Mouse (Mus musculus): Measurements from ENCODE around the gene Arhgap17. TPM values are rescaled to one million over a fixed set of nuclear protein-coding genes. Genes with fewer than 3 reads are reported as not detected.

Arhgap17 gene
- polyA plus RNA-seq, 1 experiment from 2014 or later: 20.3 TPM

GRCm38 (mm10) chr7:123305397-123305796 is 64.3 kb downstream of the Arhgap17 start:
- H3K4me1 ChIP-seq (replicated peaks): no peaks in the 10 kb centered on the region
- H3K9me3 ChIP-seq: no peaks in the 10 kb centered on the region
- H3K27ac ChIP-seq: no peak overlapping the region
- H3K9ac ChIP-seq (replicated peaks): no peak overlapping the region
- H3K27me3 ChIP-seq: no peaks in the 10 kb centered on the region
- H3K4me3 ChIP-seq (replicated peaks): no peak overlapping the region
- ATAC-seq (ENCODE audit: insufficient number of reproducible peaks, insufficient read depth, low FRiP score, low TSS enrichment, low read depth): no peak
- no peak overlapping the region for H3K4me2 ChIP-seq
- H3K36me3 ChIP-seq: peaks cover 88% of the 10 kb centered on the region
- 90% methylated on average over 2 of the region's 2 CpGs for WGBS

- Histone ChIP-seq H3K27ac (no peak overlapping the region), H3K4me3 (replicated peaks) (no peak overlapping the region), H3K27me3 (no peaks in the 10 kb centered on the region), H3K9ac (replicated peaks) (no peak overlapping the region), H3K36me3 (peaks cover 89% of the 10 kb centered on the region), H3K4me2 (no peak overlapping the region), H3K4me1 (replicated peaks) (no peaks in the 10 kb centered on the region), H3K9me3 (no peaks in the 10 kb centered on the region)
- WGBS: 91% methylated on average over 3 of the region's 3 CpGs
- no peak for ATAC-seq (ENCODE audit: insufficient number of reproducible peaks, insufficient read depth, low FRiP score, low TSS enrichment, low read depth)
Measured at GRCm38 (mm10) chr7:123300258-123300657, 69.5 kb downstream of the Arhgap17 start.

GRCm38 (mm10) chr7:123298225-123298624 is 71.5 kb downstream of the Arhgap17 start:
- Histone ChIP-seq H3K27me3 (no peaks in the 10 kb centered on the region), H3K4me3 (replicated peaks) (no peak overlapping the region), H3K9ac (replicated peaks) (no peak overlapping the region), H3K4me1 (replicated peaks) (no peaks in the 10 kb centered on the region), H3K27ac (no peak overlapping the region), H3K36me3 (peaks cover 88% of the 10 kb centered on the region), H3K9me3 (no peaks in the 10 kb centered on the region), H3K4me2 (no peak overlapping the region)
- 75% methylated on average over 3 of the region's 3 CpGs for WGBS
- no peak for ATAC-seq (ENCODE audit: insufficient number of reproducible peaks, insufficient read depth, low FRiP score, low TSS enrichment, low read depth)

GRCm38 (mm10) chr7:123296097-123296496 is 73.6 kb downstream of the Arhgap17 start:
- H3K27me3 ChIP-seq: no peaks in the 10 kb centered on the region
- H3K9ac ChIP-seq (replicated peaks): no peak overlapping the region
- 96% methylated on average over 6 of the region's 6 CpGs for WGBS
- no peak for ATAC-seq (ENCODE audit: insufficient number of reproducible peaks, insufficient read depth, low FRiP score, low TSS enrichment, low read depth)
- no peaks in the 10 kb centered on the region for H3K9me3 ChIP-seq
- no peaks in the 10 kb centered on the region for H3K4me1 ChIP-seq (replicated peaks)
- no peak overlapping the region for H3K4me3 ChIP-seq (replicated peaks)
- H3K27ac ChIP-seq: no peak overlapping the region
- H3K36me3 ChIP-seq: peaks cover 93% of the 10 kb centered on the region
- H3K4me2 ChIP-seq: no peak overlapping the region

- Histone ChIP-seq H3K4me1 (replicated peaks) (no peaks in the 10 kb centered on the region), H3K9me3 (no peaks in the 10 kb centered on the region), H3K4me3 (replicated peaks) (no peak overlapping the region), H3K27ac (no peak overlapping the region), H3K9ac (replicated peaks) (no peak overlapping the region), H3K4me2 (no peak overlapping the region), H3K36me3 (peaks cover 98% of the 10 kb centered on the region), H3K27me3 (no peaks in the 10 kb centered on the region)
- no peak for ATAC-seq (ENCODE audit: insufficient number of reproducible peaks, insufficient read depth, low FRiP score, low TSS enrichment, low read depth)
- WGBS: 87% methylated on average over 7 of the region's 7 CpGs
Measured at GRCm38 (mm10) chr7:123295423-123295822, 74.3 kb downstream of the Arhgap17 start.

- 90% methylated on average over 7 of the region's 7 CpGs for WGBS
- no peaks in the 10 kb centered on the region for H3K4me1 ChIP-seq (replicated peaks)
- H3K4me3 ChIP-seq (replicated peaks): no peak overlapping the region
- no peak overlapping the region for H3K9ac ChIP-seq (replicated peaks)
- H3K9me3 ChIP-seq: no peaks in the 10 kb centered on the region
- no peak for ATAC-seq (ENCODE audit: insufficient number of reproducible peaks, insufficient read depth, low FRiP score, low TSS enrichment, low read depth)
- H3K4me2 ChIP-seq: no peak overlapping the region
- peaks cover 98% of the 10 kb centered on the region for H3K36me3 ChIP-seq
- H3K27ac ChIP-seq: no peak overlapping the region
- H3K27me3 ChIP-seq: no peaks in the 10 kb centered on the region
Measured at GRCm38 (mm10) chr7:123293898-123294297, 75.8 kb downstream of the Arhgap17 start.

GRCm38 (mm10) chr7:123291942-123292341 is 77.8 kb downstream of the Arhgap17 start:
- H3K4me3 ChIP-seq (replicated peaks): no peak overlapping the region
- WGBS: 82% methylated on average over 8 of the region's 8 CpGs
- H3K9ac ChIP-seq (replicated peaks): no peak overlapping the region
- no peaks in the 10 kb centered on the region for H3K9me3 ChIP-seq
- peaks cover 94% of the 10 kb centered on the region for H3K36me3 ChIP-seq
- H3K4me1 ChIP-seq (replicated peaks): no peaks in the 10 kb centered on the region
- no peak for ATAC-seq (ENCODE audit: insufficient number of reproducible peaks, insufficient read depth, low FRiP score, low TSS enrichment, low read depth)
- no peak overlapping the region for H3K27ac ChIP-seq
- H3K4me2 ChIP-seq: no peak overlapping the region
- H3K27me3 ChIP-seq: no peaks in the 10 kb centered on the region

GRCm38 (mm10) chr7:123289176-123289575 is 80.5 kb downstream of the Arhgap17 start:
- no peaks in the 10 kb centered on the region for H3K4me1 ChIP-seq (replicated peaks)
- WGBS: 86% methylated on average over 4 of the region's 4 CpGs
- H3K9me3 ChIP-seq: no peaks in the 10 kb centered on the region
- no peak for ATAC-seq (ENCODE audit: insufficient number of reproducible peaks, insufficient read depth, low FRiP score, low TSS enrichment, low read depth)
- peaks cover 92% of the 10 kb centered on the region for H3K36me3 ChIP-seq
- H3K4me2 ChIP-seq: no peak overlapping the region
- no peak overlapping the region for H3K9ac ChIP-seq (replicated peaks)
- no peak overlapping the region for H3K4me3 ChIP-seq (replicated peaks)
- no peaks in the 10 kb centered on the region for H3K27me3 ChIP-seq
- H3K27ac ChIP-seq: no peak overlapping the region

GRCm38 (mm10) chr7:123287903-123288302 is 81.8 kb downstream of the Arhgap17 start:
- Histone ChIP-seq H3K4me2 (no peak overlapping the region), H3K4me3 (replicated peaks) (no peak overlapping the region), H3K27me3 (no peaks in the 10 kb centered on the region), H3K4me1 (replicated peaks) (no peaks in the 10 kb centered on the region), H3K9ac (replicated peaks) (no peak overlapping the region), H3K36me3 (peaks cover 87% of the 10 kb centered on the region), H3K9me3 (no peaks in the 10 kb centered on the region), H3K27ac (no peak overlapping the region)
- WGBS: 85% methylated on average over 3 of the region's 3 CpGs
- ATAC-seq (ENCODE audit: insufficient number of reproducible peaks, insufficient read depth, low FRiP score, low TSS enrichment, low read depth): no peak

- Histone ChIP-seq H3K9ac (replicated peaks) (no peak overlapping the region), H3K36me3 (peaks cover 78% of the 10 kb centered on the region), H3K9me3 (no peaks in the 10 kb centered on the region), H3K4me3 (replicated peaks) (no peak overlapping the region), H3K4me1 (replicated peaks) (no peaks in the 10 kb centered on the region), H3K27me3 (no peaks in the 10 kb centered on the region), H3K4me2 (no peak overlapping the region), H3K27ac (no peak overlapping the region)
- WGBS: 90% methylated on average over 5 of the region's 5 CpGs
- ATAC-seq (ENCODE audit: insufficient number of reproducible peaks, insufficient read depth, low FRiP score, low TSS enrichment, low read depth): no peak
Measured at GRCm38 (mm10) chr7:123285896-123286295, 83.8 kb downstream of the Arhgap17 start.

- Histone ChIP-seq H3K9ac (replicated peaks) (no peak overlapping the region), H3K36me3 (peaks cover 74% of the 10 kb centered on the region), H3K27ac (no peak overlapping the region), H3K4me3 (replicated peaks) (no peak overlapping the region), H3K4me1 (replicated peaks) (no peaks in the 10 kb centered on the region), H3K4me2 (no peak overlapping the region), H3K27me3 (no peaks in the 10 kb centered on the region), H3K9me3 (no peaks in the 10 kb centered on the region)
- ATAC-seq (ENCODE audit: insufficient number of reproducible peaks, insufficient read depth, low FRiP score, low TSS enrichment, low read depth): no peak
- 85% methylated on average over 4 of the region's 4 CpGs for WGBS
Measured at GRCm38 (mm10) chr7:123283826-123284225, 85.9 kb downstream of the Arhgap17 start.

- Histone ChIP-seq H3K27me3 (no peaks in the 10 kb centered on the region), H3K9ac (replicated peaks) (no peak overlapping the region), H3K4me3 (replicated peaks) (no peak overlapping the region), H3K9me3 (no peaks in the 10 kb centered on the region), H3K27ac (no peak overlapping the region), H3K4me2 (no peak overlapping the region), H3K4me1 (replicated peaks) (no peaks in the 10 kb centered on the region), H3K36me3 (peaks cover 63% of the 10 kb centered on the region)
- WGBS: 92% methylated on average over 4 of the region's 4 CpGs
- no peak for ATAC-seq (ENCODE audit: insufficient number of reproducible peaks, insufficient read depth, low FRiP score, low TSS enrichment, low read depth)
Measured at GRCm38 (mm10) chr7:123279797-123280196, 89.9 kb downstream of the Arhgap17 start.

Data from limb, embryonic 12.5 days (tissue).